ENCODE assay signal across 8 mouse cellular contexts in the genomic region with DNA sequence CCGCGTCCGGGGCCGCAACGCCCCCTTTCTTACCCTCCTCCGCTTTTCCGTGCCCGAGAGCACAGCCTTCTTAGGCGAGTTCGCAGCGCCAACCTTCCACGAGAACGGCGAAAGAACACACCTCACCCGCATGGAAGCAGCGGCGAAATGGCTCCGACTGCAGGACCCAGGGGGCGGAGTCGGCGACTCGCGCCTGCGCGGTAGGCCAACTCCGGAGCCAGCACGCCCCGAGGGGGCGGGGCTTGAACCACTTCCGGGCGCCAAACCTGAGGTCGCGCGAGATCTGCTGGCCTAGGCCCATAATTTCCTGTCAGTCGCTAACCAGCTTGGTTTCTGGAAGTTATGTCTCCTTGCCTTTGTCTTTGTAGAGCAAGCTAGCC. TPM values are rescaled to one million over a fixed set of nuclear protein-coding genes. Genes with fewer than 3 reads are reported as not detected.
DNase-seq lines count a peak whose midpoint lies in the region; ATAC-seq and TF ChIP-seq lines count a peak whose summit lies in the region.

Gene Dhx9 (minus strand): TSS at position 161 of the 380 bp plus-strand sequence.

- TF ChIP-seq POLR2A in cortical plate, adult 2 months (IDR thresholded peaks at IDR 0.05; ENCODE audit: extremely low read depth, insufficient read depth, low read length): peak; percentile 96

- peak; percentile 98 for DNase-seq in gastrocnemius, adult 8-10 months (ENCODE audit: low spot score in 2 of 2)
- peak; percentile 93 for DNase-seq in hindlimb bud, embryonic 11.5 days (ENCODE audit: extremely low spot score, low read depth, low spot score)
- DNase-seq in left cerebral cortex, adult 8-10 months (ENCODE audit: low spot score in 2 of 2): peak; percentile 91 to 97
- peak; percentile 99 for DNase-seq in right cerebral cortex, postnatal 10 days (ENCODE audit: low spot score in 2 of 2)
- DNase-seq in urinary bladder, postnatal 25 days (ENCODE audit: low spot score): peak; percentile 99

- H3K36me3 ChIP-seq in megakaryocyte, embryonic 14.5 days (replicated peaks; ENCODE audit: low read length): peaks cover 12% of the 10 kb centered on the region

- H3K27ac ChIP-seq in cortical plate, adult 2 months (ENCODE audit: insufficient read depth, low read length): 0 out of 2 replicates have a peak within 1 kb of the TSS, but pooled peaks have one; percentile 55

- peak within 1 kb of the TSS; percentile 99 for H3K4me3 ChIP-seq in cortical plate, adult 2 months (ENCODE audit: insufficient read depth, low read length)
- H3K4me3 ChIP-seq in megakaryocyte, embryonic 14.5 days (replicated peaks): peak within 1 kb of the TSS; percentile 99

- peak; percentile 78 for ATAC-seq in activated CD4-positive, CD25-positive, alpha-beta regulatory T cell, adult 4 months

- H3K27me3 ChIP-seq in megakaryocyte, embryonic 14.5 days (replicated peaks): no peaks in the 10 kb centered on the region

- no peaks in the 10 kb centered on the region for H3K9me3 ChIP-seq in megakaryocyte, embryonic 14.5 days

- H3K4me1 ChIP-seq in cortical plate, adult 2 months (ENCODE audit: control insufficient read depth, insufficient read depth, low read length): 0 out of 2 replicates have a peak, but pooled peaks cover 2% of the 10 kb centered on the region
- H3K4me1 ChIP-seq in megakaryocyte, embryonic 14.5 days: peaks cover 44% of the 10 kb centered on the region

- TF ChIP-seq CTCF in cortical plate, adult 2 months (IDR thresholded peaks at IDR 0.05; ENCODE audit: extremely low read depth, insufficient read depth, low read length): no peak

RNA-seq across cellular contexts. Expression of gene Dhx9, which starts in this region (rescaled TPM):
- 10 to 100 TPM; 23.3 to 28.5 TPM for polyA plus RNA-seq in activated CD4-positive, CD25-positive, alpha-beta regulatory T cell, adult 4 months (2017; shearing (Covaris generic))
- polyA plus RNA-seq in cortical plate, adult 2 months (2012; rRNA removed): 46.6 and 47.2 TPM in 2 replicates
- total RNA-seq in gastrocnemius, adult 8-10 months (2022): 10 to 100 TPM; 18.8 to 23.4 (median 20.3) TPM
- 100 to 1,000 TPM in 1 of 4 experiments, 10 to 100 TPM in 3; 90.2 to 100 (median 92.8) TPM for total RNA-seq in left cerebral cortex, adult 8-10 months (2022)
- polyA plus RNA-seq in megakaryocyte, embryonic 14.5 days (2012; ENCODE audit: insufficient read depth, low replicate concordance): 0.60 and 13.1 TPM in 2 replicates

Comparison
In these comparisons a context has a peak if more than half of its experiments do, and no peak if none do; other contexts are left out.
1. Peak in every context shown above with its lines: DNase-seq, ATAC-seq, H3K4me3 ChIP-seq and H3K27ac ChIP-seq.